Mouse (Mus musculus): Measurements from ENCODE around the gene Zbtb16.

DNA sequence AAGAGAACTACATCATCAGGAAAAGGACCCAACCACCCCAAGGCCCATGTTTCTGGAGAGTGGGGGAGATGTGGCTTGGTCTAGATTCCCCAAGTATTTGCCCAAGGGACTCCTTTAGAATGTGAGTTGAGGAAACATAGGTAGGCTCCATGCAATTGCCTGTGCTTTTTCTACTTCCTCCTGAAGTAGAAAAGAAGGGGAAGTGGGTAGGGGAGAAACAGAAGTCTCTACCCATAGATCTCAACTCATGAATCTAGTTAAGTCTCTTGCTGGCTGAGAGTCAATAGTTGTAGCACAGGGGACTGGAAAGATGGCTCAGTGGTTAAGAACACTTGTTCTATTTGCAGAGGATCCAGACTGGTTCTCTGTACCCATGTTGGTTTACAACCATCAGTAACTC is 164.2 kb downstream of the Zbtb16 start:
- TF ChIP-seq CTCF (IDR thresholded peaks at IDR 0.05; ENCODE audit: insufficient read depth, low read depth, low read length) (no peak), POLR2A (IDR thresholded peaks at IDR 0.05; ENCODE audit: insufficient read depth, low read depth, low read length) (no peak)

All from olfactory bulb, adult 2 months (tissue).